Mouse (Mus musculus) hindbrain, embryonic 15.5 days (tissue): ENCODE measurements around the gene Specc1. TPM values are rescaled to one million over a fixed set of nuclear protein-coding genes. Genes with fewer than 3 reads are reported as not detected.

Experiments used
- ATAC-seq: fragments of 200-750 bp; cut with Nextera tagmentation; 2 replicates; pipeline ENCODE4 v1.8.0; 2017; ENCODE audit warnings: low read depth, moderate number of reproducible peaks, moderate TSS enrichment; ENCODE audit not compliant: low FRiP score
- H3K27ac ChIP-seq: fragments of 300-500 bp; sonication (generic); replicated peaks from 2 replicates; pipeline ENCODE4 v1.5.1; 2015; ENCODE audit warnings: mild to moderate bottlenecking, inconsistent platforms
- H3K27me3 ChIP-seq: fragments of 300-500 bp; sonication (generic); 2 replicates; pipeline ENCODE4 v1.6.1; 2015; ENCODE audit warnings: control low read depth, inconsistent platforms
- H3K36me3 ChIP-seq: fragments of 300-500 bp; sonication (generic); 2 replicates; pipeline ENCODE4 v1.6.1; 2015; ENCODE audit warnings: control low read depth, inconsistent platforms
- H3K4me1 ChIP-seq: fragments of 300-500 bp; sonication (generic); replicated peaks from 2 replicates; pipeline ENCODE4 v1.6.1; 2015; ENCODE audit warnings: control low read depth, inconsistent platforms
- H3K4me2 ChIP-seq: fragments of 300-500 bp; sonication (generic); 2 replicates; pipeline ENCODE4 v1.6.1; 2015; ENCODE audit warnings: moderate library complexity, mild to moderate bottlenecking, inconsistent platforms
- H3K4me3 ChIP-seq: fragments of 300-500 bp; sonication (generic); 2 replicates; pipeline ENCODE4 v1.5.1; 2015; ENCODE audit warnings: mild to moderate bottlenecking, inconsistent platforms
- H3K9ac ChIP-seq: fragments of 300-500 bp; sonication (generic); 2 replicates; pipeline ENCODE4 v1.6.1; 2015; ENCODE audit warnings: inconsistent platforms
- H3K9me3 ChIP-seq: fragments of 300-500 bp; sonication (generic); 2 replicates; pipeline ENCODE4 v1.6.1; 2016; ENCODE audit warnings: control low read depth, inconsistent platforms
- WGBS: fragments of 180-500 bp; shearing (Covaris S2); methylation state at CpG from one replicate; pipeline ENCODE4 v1.1.7; 2015; 5-methylcytosine and 5-hydroxymethylcytosine counted together
- polyA plus RNA-seq: library from polyadenylated mRNA; unstranded; fragments of >200 nt; fragmentation: Nextera tagmentation; extraction: Ambion mirVana; gene quantifications from 2 replicates; pipeline ENCODE4 v1.2.1, GENCODE M21; 2015

The Specc1 gene
- polyA plus RNA-seq, 1 experiment from 2014 or later: 10.2 TPM

- peaks cover 14% of the 10 kb centered on the region for H3K4me1 ChIP-seq
- peak overlapping the region; percentile 17; the same call in 1 of the 2 replicates for H3K4me2 ChIP-seq
- no peak overlapping the region for H3K27ac ChIP-seq
- no peak overlapping the region for H3K9ac ChIP-seq
- WGBS: 70% methylated on average over 2 of the region's 2 CpGs
- ATAC-seq: no peak
- no peaks in the 10 kb centered on the region for H3K9me3 ChIP-seq
- no peaks in the 10 kb centered on the region for H3K36me3 ChIP-seq
- no peaks in the 10 kb centered on the region for H3K27me3 ChIP-seq
- H3K4me3 ChIP-seq: no peak overlapping the region
Measured at GRCm38 (mm10) chr11:62080476-62080875, 123.9 kb downstream of the Specc1 start.

- Histone ChIP-seq H3K4me1 (no peaks in the 10 kb centered on the region), H3K27ac (no peak overlapping the region), H3K4me2 (no peak overlapping the region), H3K9me3 (no peaks in the 10 kb centered on the region), H3K27me3 (no peaks in the 10 kb centered on the region), H3K4me3 (no peak overlapping the region), H3K9ac (no peak overlapping the region), H3K36me3 (no peaks in the 10 kb centered on the region)
- 99% methylated on average over 2 of the region's 2 CpGs for WGBS
- ATAC-seq: no peak
Measured at GRCm38 (mm10) chr11:62086648-62087047, 130.1 kb downstream of the Specc1 start.

GRCm38 (mm10) chr11:62087051-62087450 is 130.5 kb downstream of the Specc1 start:
- H3K4me2 ChIP-seq: no peak overlapping the region
- 85% methylated on average over 1 of the region's 1 CpGs for WGBS
- H3K27ac ChIP-seq: no peak overlapping the region
- no peak for ATAC-seq
- H3K36me3 ChIP-seq: no peaks in the 10 kb centered on the region
- no peak overlapping the region for H3K9ac ChIP-seq
- no peaks in the 10 kb centered on the region for H3K9me3 ChIP-seq
- H3K4me1 ChIP-seq: no peaks in the 10 kb centered on the region
- H3K4me3 ChIP-seq: no peak overlapping the region
- no peaks in the 10 kb centered on the region for H3K27me3 ChIP-seq

- no peaks in the 10 kb centered on the region for H3K4me1 ChIP-seq
- WGBS: 87% methylated on average over 3 of the region's 3 CpGs
- no peaks in the 10 kb centered on the region for H3K27me3 ChIP-seq
- ATAC-seq: no peak
- H3K4me3 ChIP-seq: no peak overlapping the region
- no peak overlapping the region for H3K4me2 ChIP-seq
- no peaks in the 10 kb centered on the region for H3K36me3 ChIP-seq
- H3K9ac ChIP-seq: no peak overlapping the region
- no peaks in the 10 kb centered on the region for H3K9me3 ChIP-seq
- no peak overlapping the region for H3K27ac ChIP-seq
Measured at GRCm38 (mm10) chr11:62088651-62089050, 132.1 kb downstream of the Specc1 start.

- no peak overlapping the region for H3K27ac ChIP-seq
- H3K36me3 ChIP-seq: no peaks in the 10 kb centered on the region
- no peak overlapping the region for H3K4me3 ChIP-seq
- no peaks in the 10 kb centered on the region for H3K27me3 ChIP-seq
- ATAC-seq: no peak
- H3K9ac ChIP-seq: no peak overlapping the region
- WGBS: 85% methylated on average over 6 of the region's 6 CpGs
- no peaks in the 10 kb centered on the region for H3K9me3 ChIP-seq
- no peaks in the 10 kb centered on the region for H3K4me1 ChIP-seq
- no peak overlapping the region for H3K4me2 ChIP-seq
Measured at GRCm38 (mm10) chr11:62090321-62090720, 133.8 kb downstream of the Specc1 start.

GRCm38 (mm10) chr11:62103380-62103911 is 146.9 kb downstream of the Specc1 start:
- 84% methylated on average over 3 of the region's 3 CpGs for WGBS
- Histone ChIP-seq H3K4me1 (no peaks in the 10 kb centered on the region), H3K27me3 (no peaks in the 10 kb centered on the region), H3K9me3 (no peaks in the 10 kb centered on the region), H3K4me3 (no peak overlapping the region), H3K9ac (no peak overlapping the region), H3K36me3 (no peaks in the 10 kb centered on the region), H3K4me2 (no peak overlapping the region), H3K27ac (no peak overlapping the region)
- no peak for ATAC-seq

- Histone ChIP-seq H3K36me3 (no peaks in the 10 kb centered on the region), H3K4me2 (no peak overlapping the region), H3K4me1 (no peaks in the 10 kb centered on the region), H3K27ac (peak overlapping the region; percentile 71), H3K27me3 (no peaks in the 10 kb centered on the region), H3K4me3 (no peak overlapping the region), H3K9ac (no peak overlapping the region), H3K9me3 (no peaks in the 10 kb centered on the region)
- 71% methylated on average over 1 of the region's 1 CpGs for WGBS
- ATAC-seq: peak; percentile 92
Measured at GRCm38 (mm10) chr11:62106401-62106871, 149.9 kb downstream of the Specc1 start.

GRCm38 (mm10) chr11:62107272-62107836 is 150.8 kb downstream of the Specc1 start:
- no peaks in the 10 kb centered on the region for H3K36me3 ChIP-seq
- H3K27ac ChIP-seq: peak overlapping the region; percentile 71; the same call in 1 of the 2 replicates
- no peak for ATAC-seq
- no peak overlapping the region for H3K9ac ChIP-seq
- no peak overlapping the region for H3K4me3 ChIP-seq
- H3K4me1 ChIP-seq: no peaks in the 10 kb centered on the region
- WGBS: 97% methylated on average over 2 of the region's 2 CpGs
- H3K9me3 ChIP-seq: no peaks in the 10 kb centered on the region
- H3K27me3 ChIP-seq: no peaks in the 10 kb centered on the region
- H3K4me2 ChIP-seq: no peak overlapping the region

GRCm38 (mm10) chr11:62118561-62118960 is 162.0 kb downstream of the Specc1 start:
- WGBS: 91% methylated on average over 9 of the region's 9 CpGs
- H3K36me3 ChIP-seq: 0 out of 2 replicates have a peak, but pooled peaks cover 3% of the 10 kb centered on the region
- no peak overlapping the region for H3K9ac ChIP-seq
- no peak overlapping the region for H3K4me3 ChIP-seq
- no peaks in the 10 kb centered on the region for H3K27me3 ChIP-seq
- no peak overlapping the region for H3K4me2 ChIP-seq
- H3K9me3 ChIP-seq: no peaks in the 10 kb centered on the region
- no peak overlapping the region for H3K27ac ChIP-seq
- H3K4me1 ChIP-seq: no peaks in the 10 kb centered on the region
- ATAC-seq: no peak

GRCm38 (mm10) chr11:62119871-62120270 is 163.3 kb downstream of the Specc1 start:
- Histone ChIP-seq H3K9me3 (no peaks in the 10 kb centered on the region), H3K27ac (no peak overlapping the region), H3K36me3 (0 out of 2 replicates have a peak, but pooled peaks cover 3% of the 10 kb centered on the region), H3K4me3 (no peak overlapping the region), H3K9ac (no peak overlapping the region), H3K4me1 (no peaks in the 10 kb centered on the region), H3K4me2 (no peak overlapping the region), H3K27me3 (no peaks in the 10 kb centered on the region)
- no peak for ATAC-seq
- 71% methylated on average over 3 of the region's 3 CpGs for WGBS

- Histone ChIP-seq H3K36me3 (0 out of 2 replicates have a peak, but pooled peaks cover 3% of the 10 kb centered on the region), H3K9ac (no peak overlapping the region), H3K27ac (no peak overlapping the region), H3K9me3 (no peaks in the 10 kb centered on the region), H3K4me2 (no peak overlapping the region), H3K4me1 (no peaks in the 10 kb centered on the region), H3K27me3 (no peaks in the 10 kb centered on the region), H3K4me3 (no peak overlapping the region)
- no peak for ATAC-seq
- 87% methylated on average over 5 of the region's 5 CpGs for WGBS
Measured at GRCm38 (mm10) chr11:62121365-62121764, 164.8 kb downstream of the Specc1 start.

- 0 out of 2 replicates have a peak, but pooled peaks cover 3% of the 10 kb centered on the region for H3K4me1 ChIP-seq
- H3K4me3 ChIP-seq: no peak overlapping the region
- no peak overlapping the region for H3K9ac ChIP-seq
- WGBS: 36% methylated on average over 3 of the region's 3 CpGs
- H3K4me2 ChIP-seq: no peak overlapping the region
- no peak overlapping the region for H3K27ac ChIP-seq
- ATAC-seq: no peak
- no peaks in the 10 kb centered on the region for H3K36me3 ChIP-seq
- H3K9me3 ChIP-seq: no peaks in the 10 kb centered on the region
- no peaks in the 10 kb centered on the region for H3K27me3 ChIP-seq
Measured at GRCm38 (mm10) chr11:62127692-62128091, 171.1 kb downstream of the Specc1 start.
